Mouse (Mus musculus): ENCODE measurements around the gene Rragd. TPM values are rescaled to one million over a fixed set of nuclear protein-coding genes. Genes with fewer than 3 reads are reported as not detected.

Rragd gene
- polyA plus RNA-seq, 1 experiment = 45.4 TPM

- peak overlapping the region; percentile 68 for H3K4me3 ChIP-seq (replicated peaks; ENCODE audit: insufficient read depth, low read depth, low read length)
- H3K27ac ChIP-seq (ENCODE audit: insufficient read depth, low read length) = no peak overlapping the region; the same call in 1 of the 2 replicates
- peak; percentile 54 to 55 for DNase-seq
- no peaks in the 10 kb centered on the region for H3K27me3 ChIP-seq (ENCODE audit: control insufficient read depth, insufficient read depth, low read length)
- peaks cover 2% of the 10 kb centered on the region; the same call in 1 of the 2 replicates for H3K4me1 ChIP-seq (ENCODE audit: control insufficient read depth, insufficient read depth, low read length)
- no peak for TF ChIP-seq POLR2A (IDR thresholded peaks at IDR 0.05; ENCODE audit: borderline replicate concordance, insufficient read depth, low read length)
- no peak for TF ChIP-seq CTCF (IDR thresholded peaks at IDR 0.05; ENCODE audit: borderline replicate concordance, insufficient read depth, low read depth, low read length)
- WGBS = 5% methylated on average over 15 of the region's 15 CpGs
Measured at GRCm38 (mm10) chr4:32982041-32982715, 659 bp upstream of the Rragd start.

GRCm38 (mm10) chr4:32983176-32984155, 629 bp downstream of the Rragd start:
- WGBS = under 1% methylated on average over 83 of the region's 94 CpGs
- TF ChIP-seq CTCF (IDR thresholded peaks at IDR 0.05; ENCODE audit: borderline replicate concordance, insufficient read depth, low read depth, low read length) = no peak
- peak; percentile 44 for TF ChIP-seq POLR2A (IDR thresholded peaks at IDR 0.05; ENCODE audit: borderline replicate concordance, insufficient read depth, low read length)
- H3K4me1 ChIP-seq (ENCODE audit: control insufficient read depth, insufficient read depth, low read length) = peaks cover 2% of the 10 kb centered on the region; the same call in 1 of the 2 replicates
- DNase-seq = peak; percentile 82 to 87
- H3K27me3 ChIP-seq (ENCODE audit: control insufficient read depth, insufficient read depth, low read length) = no peaks in the 10 kb centered on the region
- peak overlapping the region; percentile 72 for H3K27ac ChIP-seq (ENCODE audit: insufficient read depth, low read length)
- H3K4me3 ChIP-seq (replicated peaks; ENCODE audit: insufficient read depth, low read depth, low read length) = peak overlapping the region; percentile 68

- DNase-seq = peak; percentile 21 to 38
- 2% methylated on average over 13 of the region's 13 CpGs for WGBS
Measured at GRCm38 (mm10) chr4:32984242-32984641, 1.4 kb downstream of the Rragd start.

GRCm38 (mm10) chr4:32984801-32985675, 2.2 kb downstream of the Rragd start:
- 37% methylated on average over 13 of the region's 13 CpGs for WGBS
- Histone ChIP-seq H3K4me1 (ENCODE audit: control insufficient read depth, insufficient read depth, low read length) (peaks cover 10% of the 10 kb centered on the region), H3K27me3 (ENCODE audit: control insufficient read depth, insufficient read depth, low read length) (no peaks in the 10 kb centered on the region), H3K4me3 (replicated peaks; ENCODE audit: insufficient read depth, low read depth, low read length) (peak overlapping the region; percentile 29), H3K27ac (ENCODE audit: insufficient read depth, low read length) (no peak overlapping the region)
- peak; percentile 29; the same call in 1 of the 2 replicates for TF ChIP-seq CTCF (IDR thresholded peaks at IDR 0.05; ENCODE audit: borderline replicate concordance, insufficient read depth, low read depth, low read length)
- no peak for TF ChIP-seq POLR2A (IDR thresholded peaks at IDR 0.05; ENCODE audit: borderline replicate concordance, insufficient read depth, low read length)
- peak in 1 of 2 experiments; percentile 36 for DNase-seq

More at GRCm38 (mm10) chr4:32984242-32984641, 1.4 kb downstream of the Rragd start:
- H3K4me3 ChIP-seq (replicated peaks; ENCODE audit: insufficient read depth, low read depth, low read length) = peak overlapping the region; percentile 68
- H3K4me1 ChIP-seq (ENCODE audit: control insufficient read depth, insufficient read depth, low read length) = peaks cover 5% of the 10 kb centered on the region
- no peaks in the 10 kb centered on the region for H3K27me3 ChIP-seq (ENCODE audit: control insufficient read depth, insufficient read depth, low read length)
- TF ChIP-seq POLR2A (IDR thresholded peaks at IDR 0.05; ENCODE audit: borderline replicate concordance, insufficient read depth, low read length) (no peak), CTCF (IDR thresholded peaks at IDR 0.05; ENCODE audit: borderline replicate concordance, insufficient read depth, low read depth, low read length) (no peak)
- no peak overlapping the region for H3K27ac ChIP-seq (ENCODE audit: insufficient read depth, low read length)

GRCm38 (mm10) chr4:32985684-32986083, 2.8 kb downstream of the Rragd start:
- H3K27ac ChIP-seq (ENCODE audit: insufficient read depth, low read length) = no peak overlapping the region
- peaks cover 17% of the 10 kb centered on the region for H3K4me1 ChIP-seq (ENCODE audit: control insufficient read depth, insufficient read depth, low read length)
- H3K27me3 ChIP-seq (ENCODE audit: control insufficient read depth, insufficient read depth, low read length) = no peaks in the 10 kb centered on the region
- DNase-seq = peak in 1 of 2 experiments; percentile 11
- no peak overlapping the region for H3K4me3 ChIP-seq (replicated peaks; ENCODE audit: insufficient read depth, low read depth, low read length)
- TF ChIP-seq CTCF (IDR thresholded peaks at IDR 0.05; ENCODE audit: borderline replicate concordance, insufficient read depth, low read depth, low read length) (no peak), POLR2A (IDR thresholded peaks at IDR 0.05; ENCODE audit: borderline replicate concordance, insufficient read depth, low read length) (no peak)
- 30% methylated on average over 3 of the region's 3 CpGs for WGBS

- no peaks in the 10 kb centered on the region for H3K27me3 ChIP-seq (ENCODE audit: control insufficient read depth, insufficient read depth, low read length)
- no peak for DNase-seq
- H3K4me1 ChIP-seq (ENCODE audit: control insufficient read depth, insufficient read depth, low read length) = peaks cover 25% of the 10 kb centered on the region
- 85% methylated on average over 3 of the region's 3 CpGs for WGBS
- H3K4me3 ChIP-seq (replicated peaks; ENCODE audit: insufficient read depth, low read depth, low read length) = no peak overlapping the region
- TF ChIP-seq CTCF (IDR thresholded peaks at IDR 0.05; ENCODE audit: borderline replicate concordance, insufficient read depth, low read depth, low read length) (no peak), POLR2A (IDR thresholded peaks at IDR 0.05; ENCODE audit: borderline replicate concordance, insufficient read depth, low read length) (no peak)
- H3K27ac ChIP-seq (ENCODE audit: insufficient read depth, low read length) = no peak overlapping the region
Measured at GRCm38 (mm10) chr4:32987006-32987405, 4.2 kb downstream of the Rragd start.

- Histone ChIP-seq H3K4me3 (replicated peaks; ENCODE audit: insufficient read depth, low read depth, low read length) (no peak overlapping the region), H3K27me3 (ENCODE audit: control insufficient read depth, insufficient read depth, low read length) (no peaks in the 10 kb centered on the region), H3K27ac (ENCODE audit: insufficient read depth, low read length) (peak overlapping the region; percentile 45), H3K4me1 (ENCODE audit: control insufficient read depth, insufficient read depth, low read length) (peaks cover 32% of the 10 kb centered on the region)
- no peak for TF ChIP-seq POLR2A (IDR thresholded peaks at IDR 0.05; ENCODE audit: borderline replicate concordance, insufficient read depth, low read length)
- TF ChIP-seq CTCF (IDR thresholded peaks at IDR 0.05; ENCODE audit: borderline replicate concordance, insufficient read depth, low read depth, low read length) = no peak
- 13% methylated on average over 2 of the region's 2 CpGs for WGBS
- peak; percentile 67 to 73 for DNase-seq
Measured at GRCm38 (mm10) chr4:32989346-32989745, 6.5 kb downstream of the Rragd start.
